Mouse (Mus musculus): ENCODE measurements around the gene Cox6a1. TPM values are rescaled to one million over a fixed set of nuclear protein-coding genes. Genes with fewer than 3 reads are reported as not detected.
A peak's percentile ranks its signal among the peaks of the same experiment; 100 is the strongest.
"Not testable (repeated sequence)": the region's sequence is repeated elsewhere in the genome, so short reads cannot be mapped to it uniquely, and the experiment has no call there.

Gene Cox6a1
- polyA plus RNA-seq, 2 experiments = 731 to 747 TPM

DNA sequence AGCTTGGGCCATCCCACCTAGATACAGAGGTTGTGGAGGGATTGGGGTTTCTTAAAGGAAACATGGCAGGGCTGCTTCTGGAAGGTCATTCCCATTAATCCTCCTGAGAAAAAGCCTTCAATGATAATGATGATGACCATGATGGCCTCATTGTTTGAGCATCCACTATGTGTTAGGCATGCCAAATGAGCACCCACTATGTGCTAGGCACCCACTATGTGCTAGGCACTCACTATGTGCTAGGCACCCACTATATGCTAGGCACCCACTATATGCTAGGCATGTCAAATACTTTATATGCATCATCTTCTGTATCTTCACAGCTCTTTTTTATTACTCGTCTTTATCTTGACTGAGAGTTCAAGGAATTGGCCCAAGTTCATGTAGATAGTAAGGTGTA is 44.2 kb upstream of the Cox6a1 start:
- no peaks in the 10 kb centered on the region for H3K36me3 ChIP-seq (replicated peaks; ENCODE audit: control insufficient read depth, insufficient read depth, low read depth)
- H3K27ac ChIP-seq = no peak overlapping the region
- TF ChIP-seq CTCF (IDR thresholded peaks at IDR 0.05; ENCODE audit: low read depth) = no peak
- 51% methylated on average over 1 of the region's 1 CpGs for WGBS (ENCODE audit: insufficient replicate concordance)
- DNase-seq (ENCODE audit: low read depth in 3 of 3, low spot score in 3 of 3) = no peak
- H3K9me3 ChIP-seq (ENCODE audit: control insufficient read depth, low read length) = no peaks in the 10 kb centered on the region
- H3K9ac ChIP-seq (replicated peaks) = no peak overlapping the region
- ATAC-seq (ENCODE audit: insufficient read depth) = no peak
- H3K4me2 ChIP-seq (ENCODE audit: low read depth) = no peak overlapping the region
- no peaks in the 10 kb centered on the region for H3K4me1 ChIP-seq (replicated peaks; ENCODE audit: control insufficient read depth in 2 of 2, insufficient read depth in 2 of 2, low read length in 1 of 2)
- no peak overlapping the region for H3K4me3 ChIP-seq (ENCODE audit: insufficient read depth in 1 of 2, low read depth in 2 of 2, low read length in 2 of 2)
- H3K27me3 ChIP-seq (ENCODE audit: control insufficient read depth, insufficient read depth, low read length) = peaks cover 21% of the 10 kb centered on the region

- Histone ChIP-seq H3K4me2 (ENCODE audit: low read depth) (no peak overlapping the region), H3K36me3 (replicated peaks; ENCODE audit: control insufficient read depth, insufficient read depth, low read depth) (no peaks in the 10 kb centered on the region), H3K4me1 (replicated peaks; ENCODE audit: control insufficient read depth in 2 of 2, insufficient read depth in 2 of 2, low read length in 1 of 2) (no peaks in the 10 kb centered on the region), H3K27ac (no peak overlapping the region), H3K4me3 (ENCODE audit: insufficient read depth in 1 of 2, low read depth in 2 of 2, low read length in 2 of 2) (no peak overlapping the region), H3K27me3 (ENCODE audit: control insufficient read depth, insufficient read depth, low read length) (peaks cover 13% of the 10 kb centered on the region), H3K9me3 (ENCODE audit: control insufficient read depth, low read length) (no peaks in the 10 kb centered on the region), H3K9ac (replicated peaks) (no peak overlapping the region)
- WGBS (ENCODE audit: insufficient replicate concordance) = 34% methylated on average over 9 of the region's 9 CpGs
- TF ChIP-seq EP300 (IDR thresholded peaks at IDR 0.05; ENCODE audit: low read depth) = no peak
- TF ChIP-seq CTCF (IDR thresholded peaks at IDR 0.05; ENCODE audit: low read depth) = no peak
- no peak for DNase-seq (ENCODE audit: low read depth in 3 of 3, low spot score in 3 of 3)
- ATAC-seq (ENCODE audit: insufficient read depth) = no peak
These were observed 43.2 kb upstream of the Cox6a1 start for GRCm38 (mm10) chr5:115391935-115392334.

- H3K27ac ChIP-seq; DNase-seq (ENCODE audit: low read depth in 3 of 3, low spot score in 3 of 3); ATAC-seq (ENCODE audit: insufficient read depth); H3K27me3 ChIP-seq (ENCODE audit: control insufficient read depth, insufficient read depth, low read length); H3K9me3 ChIP-seq (ENCODE audit: control insufficient read depth, low read length); H3K9ac ChIP-seq (replicated peaks); H3K4me2 ChIP-seq (ENCODE audit: low read depth); H3K36me3 ChIP-seq (replicated peaks; ENCODE audit: control insufficient read depth, insufficient read depth, low read depth); H3K4me3 ChIP-seq (ENCODE audit: insufficient read depth in 1 of 2, low read depth in 2 of 2, low read length in 2 of 2); H3K4me1 ChIP-seq (replicated peaks; ENCODE audit: control insufficient read depth in 2 of 2, insufficient read depth in 2 of 2, low read length in 1 of 2): not testable (repeated sequence)
- WGBS (ENCODE audit: insufficient replicate concordance) = 47% methylated on average over 2 of the region's 2 CpGs
These were observed 30.1 kb upstream of the Cox6a1 start for GRCm38 (mm10) chr5:115378882-115379281.

- no peak overlapping the region for H3K4me3 ChIP-seq (ENCODE audit: insufficient read depth in 1 of 2, low read depth in 2 of 2, low read length in 2 of 2)
- no peaks in the 10 kb centered on the region for H3K4me1 ChIP-seq (replicated peaks; ENCODE audit: control insufficient read depth in 2 of 2, insufficient read depth in 2 of 2, low read length in 1 of 2)
- no peak for DNase-seq (ENCODE audit: low read depth in 3 of 3, low spot score in 3 of 3)
- no peak for TF ChIP-seq EP300 (IDR thresholded peaks at IDR 0.05; ENCODE audit: low read depth)
- TF ChIP-seq CTCF (IDR thresholded peaks at IDR 0.05; ENCODE audit: low read depth) = peak; percentile 37; the same call in 1 of the 2 replicates
- peaks cover 17% of the 10 kb centered on the region for H3K27me3 ChIP-seq (ENCODE audit: control insufficient read depth, insufficient read depth, low read length)
- no peaks in the 10 kb centered on the region for H3K9me3 ChIP-seq (ENCODE audit: control insufficient read depth, low read length)
- no peaks in the 10 kb centered on the region for H3K36me3 ChIP-seq (replicated peaks; ENCODE audit: control insufficient read depth, insufficient read depth, low read depth)
- ATAC-seq (ENCODE audit: insufficient read depth) = no peak
- no peak overlapping the region for H3K9ac ChIP-seq (replicated peaks)
- WGBS (ENCODE audit: insufficient replicate concordance) = 46% methylated on average over 2 of the region's 2 CpGs
- no peak overlapping the region for H3K27ac ChIP-seq
- H3K4me2 ChIP-seq (ENCODE audit: low read depth) = no peak overlapping the region
These were observed 26.7 kb upstream of the Cox6a1 start for GRCm38 (mm10) chr5:115375436-115375835.

- ATAC-seq (ENCODE audit: insufficient read depth) (no peak), DNase-seq (ENCODE audit: low read depth in 3 of 3, low spot score in 3 of 3) (no peak)
- H3K9me3 ChIP-seq (ENCODE audit: control insufficient read depth, low read length) = no peaks in the 10 kb centered on the region
- H3K27me3 ChIP-seq (ENCODE audit: control insufficient read depth, insufficient read depth, low read length) = peaks cover 17% of the 10 kb centered on the region
- TF ChIP-seq CTCF (IDR thresholded peaks at IDR 0.05; ENCODE audit: low read depth) (no peak), EP300 (IDR thresholded peaks at IDR 0.05; ENCODE audit: low read depth) (no peak)
- H3K4me1 ChIP-seq (replicated peaks; ENCODE audit: control insufficient read depth in 2 of 2, insufficient read depth in 2 of 2, low read length in 1 of 2) = no peaks in the 10 kb centered on the region
- no peak overlapping the region for H3K27ac ChIP-seq
- no peaks in the 10 kb centered on the region for H3K36me3 ChIP-seq (replicated peaks; ENCODE audit: control insufficient read depth, insufficient read depth, low read depth)
- no peak overlapping the region for H3K4me3 ChIP-seq (ENCODE audit: insufficient read depth in 1 of 2, low read depth in 2 of 2, low read length in 2 of 2)
- no peak overlapping the region for H3K4me2 ChIP-seq (ENCODE audit: low read depth)
- no peak overlapping the region for H3K9ac ChIP-seq (replicated peaks)
- WGBS (ENCODE audit: insufficient replicate concordance) = 20% methylated on average over 11 of the region's 11 CpGs
These were observed 25.5 kb upstream of the Cox6a1 start for GRCm38 (mm10) chr5:115374204-115374820.

All from liver, embryonic 14.5 days (tissue).